Mouse (Mus musculus) MEL (cell line): Measurements from ENCODE around the gene Pla2g7.

Experiments
- CHD1 ChIP-seq: IDR thresholded peaks from 2 replicates; pipeline ENCODE4 v1.6.1; 2012; ENCODE audit warnings: low read depth, mild to moderate bottlenecking, inconsistent platforms, low read length, improper control_type of control experiment
- CHD2 ChIP-seq: IDR thresholded peaks from 2 replicates; pipeline ENCODE4 v1.6.1; 2011; ENCODE audit warnings: low read length, improper control_type of control experiment
- CTCF ChIP-seq, 3 experiments: IDR thresholded peaks in 2 of 3; conservative IDR thresholded peaks in 1 of 3; 2 replicates each; pipeline ENCODE4 v1.5.1; 2011 to 2012; ENCODE audit warnings: low read length in 3 of 3, low read depth in 2 of 3, mild to moderate bottlenecking in 2 of 3, improper control_type of control experiment in 1 of 3, inconsistent platforms in 1 of 3, mixed read lengths in 1 of 3, moderate library complexity in 1 of 3; ENCODE audit not compliant: control insufficient read depth in 1 of 3, insufficient read depth in 1 of 3, poor library complexity in 1 of 3, severe bottlenecking in 1 of 3
- E2F4 ChIP-seq: IDR thresholded peaks from 2 replicates; pipeline ENCODE4 v1.6.1; 2011; ENCODE audit warnings: low read depth, low read length, improper control_type of control experiment, borderline replicate concordance
- GATA1 ChIP-seq: IDR thresholded peaks from 2 replicates; pipeline ENCODE4 v1.6.1; 2011; ENCODE audit warnings: low read depth, low read length, improper control_type of control experiment
- MAFK ChIP-seq: IDR thresholded peaks from 2 replicates; pipeline ENCODE4 v1.6.1; 2011; ENCODE audit warnings: low read depth, mild to moderate bottlenecking, low read length, improper control_type of control experiment, borderline replicate concordance
- MAZ ChIP-seq: IDR thresholded peaks from 2 replicates; pipeline ENCODE4 v1.6.1; 2012; ENCODE audit warnings: low read depth, mild to moderate bottlenecking, inconsistent platforms, low read length, improper control_type of control experiment
- TCF12 ChIP-seq: IDR thresholded peaks from 2 replicates; pipeline ENCODE4 v1.6.1; 2014; ENCODE audit warnings: low read depth, mild to moderate bottlenecking, inconsistent platforms, low read length, improper control_type of control experiment, moderate library complexity
- USF1 ChIP-seq: IDR thresholded peaks from 2 replicates; pipeline ENCODE4 v1.6.1; 2014; ENCODE audit warnings: low read depth, mild to moderate bottlenecking, inconsistent platforms, low read length, improper control_type of control experiment, moderate library complexity
- ZC3H11A ChIP-seq: IDR thresholded peaks from 2 replicates; pipeline ENCODE4 v1.6.1; 2012; ENCODE audit warnings: low read depth, mild to moderate bottlenecking, inconsistent platforms, low read length, improper control_type of control experiment

- TF ChIP-seq MAFK (no peak), USF1 (no peak), CTCF (IDR thresholded peaks at IDR 0.05 in 2 of 3, conservative IDR thresholded peaks at IDR 0.05 in 1 of 3; ENCODE audit: control insufficient read depth in 1 of 3, insufficient read depth in 1 of 3, low read depth in 2 of 3, low read length in 3 of 3, poor library complexity in 1 of 3, severe bottlenecking in 1 of 3) (no peak), CHD1 (no peak), GATA1 (no peak), CHD2 (no peak), TCF12 (no peak), MAZ (no peak), ZC3H11A (no peak), E2F4 (no peak)
Observed at GRCm38 (mm10) chr17:43645136-43645535, 77.2 kb downstream of the Pla2g7 start.
